Mouse (Mus musculus): ENCODE results near the gene Dnttip1. TPM values are rescaled to one million over a fixed set of nuclear protein-coding genes. Genes with fewer than 3 reads are reported as not detected.

The Dnttip1 gene
- 13.0 TPM for polyA plus RNA-seq (2017; shearing (Covaris generic))

DNA sequence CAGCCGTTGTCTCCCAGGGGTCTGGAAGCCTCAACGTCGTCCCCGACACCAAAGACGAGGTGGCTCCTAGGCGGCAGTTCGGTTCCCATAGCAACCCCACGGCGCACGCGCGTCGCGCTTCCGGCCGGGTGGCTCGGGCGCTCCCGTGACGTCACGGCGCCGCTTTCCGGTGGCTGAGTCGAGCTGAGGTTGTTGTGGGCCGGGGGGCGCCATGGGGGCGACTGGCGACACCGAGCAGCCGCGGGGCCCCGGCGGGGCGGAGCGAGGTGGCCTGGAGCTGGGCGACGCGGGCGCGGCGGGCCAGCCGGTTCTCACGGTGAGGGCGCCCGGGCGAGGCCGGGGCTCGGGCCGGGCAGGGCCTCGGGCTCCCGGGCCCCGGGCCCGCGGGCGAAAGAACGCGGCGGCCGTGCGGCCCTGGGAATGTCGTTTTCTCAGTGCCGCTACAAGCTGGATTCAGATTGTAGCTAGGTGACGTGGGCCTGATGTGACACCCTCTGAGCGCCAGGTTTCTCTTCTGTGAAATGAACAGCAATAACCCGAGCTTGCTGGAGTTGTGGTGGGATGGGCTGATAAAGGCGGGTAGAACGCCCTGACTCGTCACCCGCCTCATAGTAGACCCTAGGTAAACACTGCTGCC lies at the start of gene Dnttip1, which contains the start of gene Wfdc3:
Dnttip1 (plus strand) TSS at position 141 of the 637 bp plus-strand sequence.
Wfdc3 (minus strand) TSS at position 89 of the 637 bp plus-strand sequence.

DNA sequence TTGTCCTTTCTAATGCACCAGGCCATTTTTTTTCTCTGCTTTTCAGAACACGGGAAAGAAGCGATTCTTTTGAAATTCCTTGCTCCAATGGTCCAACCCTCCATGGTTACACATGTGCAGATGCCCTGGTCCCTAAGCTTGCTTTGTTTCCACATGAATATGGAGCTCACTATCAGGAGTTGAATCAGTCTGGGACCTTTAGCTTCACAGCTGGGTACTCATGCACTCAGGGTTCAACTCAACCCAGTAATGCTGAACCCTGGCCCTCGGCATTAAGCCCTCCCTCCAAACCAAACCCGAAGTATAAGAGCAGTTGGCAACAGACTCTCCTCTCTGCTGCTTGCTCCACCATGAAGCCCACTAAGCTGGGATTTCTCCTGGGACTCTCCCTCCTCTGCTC lies 47.6 kb upstream of the Dnttip1 start, which contains the start of gene Spint4:
Spint4 (plus strand) TSS at position 301 of the 400 bp plus-strand sequence.

DNA sequence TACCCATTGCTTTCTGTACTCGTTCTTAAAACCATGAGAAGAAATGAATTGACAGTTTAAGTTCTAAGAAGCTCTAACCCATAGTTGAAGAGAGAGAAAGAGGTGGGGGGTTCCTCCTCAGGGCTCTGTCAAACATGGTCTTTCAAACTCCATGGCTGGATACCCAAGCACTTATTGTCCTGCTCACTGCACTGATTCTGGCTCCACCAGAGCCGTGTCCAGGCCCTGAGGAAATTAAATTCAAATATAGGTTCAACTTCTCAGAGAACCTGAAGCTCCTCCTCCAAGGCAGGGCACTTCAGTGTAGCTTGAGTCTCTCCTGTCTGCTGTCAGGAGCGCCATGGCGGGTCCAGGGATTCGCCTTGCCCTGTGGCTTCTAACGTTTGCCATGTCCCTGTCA lies 30.8 kb upstream of the Dnttip1 start, which contains the start of gene Spint5:
Spint5 (plus strand) TSS at position 301 of the 400 bp plus-strand sequence.

DNA sequence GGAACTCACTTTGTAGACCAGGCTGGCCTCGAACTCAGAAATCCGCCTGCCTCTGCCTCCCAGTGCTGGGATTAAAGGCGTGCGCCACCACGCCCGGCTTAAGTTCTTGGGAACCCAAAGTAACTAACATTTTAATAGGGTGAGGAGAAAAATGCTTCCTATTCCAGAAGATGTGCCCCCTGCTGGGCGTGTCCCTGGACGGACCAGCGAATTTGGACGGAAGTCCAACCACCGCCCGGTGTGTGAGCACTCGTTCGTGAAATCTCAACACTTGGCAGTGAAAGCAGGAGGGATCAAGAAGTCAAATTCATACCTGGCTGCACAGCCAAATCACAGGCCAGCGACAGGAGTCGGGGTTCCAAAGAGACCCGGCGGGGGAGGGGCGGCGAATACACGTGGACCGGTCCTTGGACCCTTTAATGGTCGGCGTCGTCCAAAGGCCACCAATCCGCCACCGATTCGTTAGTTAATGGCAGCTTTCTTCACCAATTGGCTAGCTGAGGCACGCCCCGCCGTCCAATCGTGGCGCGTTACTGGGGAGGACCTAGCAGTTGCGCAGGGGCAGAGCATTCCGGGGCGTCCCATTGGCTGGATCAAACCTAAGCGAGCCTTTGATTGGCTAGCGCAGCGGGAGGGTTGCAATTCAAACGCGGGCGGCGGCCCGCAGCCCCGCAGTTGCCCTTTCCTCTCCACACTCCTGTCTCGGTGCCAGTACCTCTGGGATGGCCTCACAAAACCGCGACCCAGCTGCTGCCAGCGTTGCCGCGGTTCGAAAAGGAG lies 23.7 kb downstream of the Dnttip1 start, which contains the start of gene Ube2c:
Ube2c (plus strand) TSS at position 641 of the 780 bp plus-strand sequence.

GRCm38 (mm10) chr2:164779481-164780086 lies 33.8 kb downstream of the Dnttip1 start, which contains the start of gene Tnnc2:
Gene Tnnc2 (minus strand): TSS chr2:164779967.

DNA sequence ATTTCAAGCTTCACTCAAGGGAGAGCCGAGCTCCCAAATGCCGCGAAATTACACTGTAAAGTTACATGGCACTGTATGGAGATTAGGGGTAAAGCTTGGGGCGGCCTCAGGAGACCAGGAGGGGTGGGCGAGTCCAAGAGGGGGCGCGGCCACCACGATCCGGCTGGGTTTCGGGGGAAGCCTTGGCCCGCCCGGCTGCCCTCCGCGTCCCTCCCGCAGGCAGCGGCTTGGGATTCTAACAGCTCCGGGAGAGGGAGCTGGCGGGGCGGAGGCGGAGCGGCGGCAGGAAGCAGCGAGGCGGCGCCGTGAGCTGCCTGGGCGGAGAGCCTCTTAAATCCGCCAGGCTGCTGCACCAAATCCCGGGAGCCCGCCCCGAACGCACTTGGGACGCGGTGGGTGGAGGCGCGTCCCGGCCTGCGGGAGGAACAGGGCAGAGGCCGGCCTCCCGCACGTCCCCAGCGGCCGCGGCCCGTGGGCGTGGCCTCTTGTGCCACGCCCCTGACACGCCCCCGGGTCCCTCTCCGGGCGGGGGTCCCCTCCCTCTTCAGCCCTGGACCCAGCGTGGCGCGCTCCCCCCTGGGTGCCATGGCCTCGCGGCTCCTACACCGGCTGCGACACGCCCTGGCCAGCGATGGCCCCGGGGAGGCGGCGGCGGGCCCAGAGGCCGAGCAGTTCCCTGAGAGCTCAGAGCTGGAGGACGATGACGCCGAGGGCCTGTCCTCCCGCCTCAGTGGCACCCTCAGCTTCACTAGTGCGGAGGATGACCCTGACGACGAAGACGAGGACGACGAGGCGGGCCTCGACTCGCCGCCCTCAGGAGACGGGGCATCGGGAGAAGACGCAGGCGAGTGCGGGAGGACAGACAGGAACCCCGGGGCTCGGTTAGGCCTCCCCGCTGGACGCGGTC lies 40.0 kb downstream of the Dnttip1 start, which contains the start of gene Snx21:
Snx21 (plus strand) TSS at position 343 of the 907 bp plus-strand sequence.

DNA sequence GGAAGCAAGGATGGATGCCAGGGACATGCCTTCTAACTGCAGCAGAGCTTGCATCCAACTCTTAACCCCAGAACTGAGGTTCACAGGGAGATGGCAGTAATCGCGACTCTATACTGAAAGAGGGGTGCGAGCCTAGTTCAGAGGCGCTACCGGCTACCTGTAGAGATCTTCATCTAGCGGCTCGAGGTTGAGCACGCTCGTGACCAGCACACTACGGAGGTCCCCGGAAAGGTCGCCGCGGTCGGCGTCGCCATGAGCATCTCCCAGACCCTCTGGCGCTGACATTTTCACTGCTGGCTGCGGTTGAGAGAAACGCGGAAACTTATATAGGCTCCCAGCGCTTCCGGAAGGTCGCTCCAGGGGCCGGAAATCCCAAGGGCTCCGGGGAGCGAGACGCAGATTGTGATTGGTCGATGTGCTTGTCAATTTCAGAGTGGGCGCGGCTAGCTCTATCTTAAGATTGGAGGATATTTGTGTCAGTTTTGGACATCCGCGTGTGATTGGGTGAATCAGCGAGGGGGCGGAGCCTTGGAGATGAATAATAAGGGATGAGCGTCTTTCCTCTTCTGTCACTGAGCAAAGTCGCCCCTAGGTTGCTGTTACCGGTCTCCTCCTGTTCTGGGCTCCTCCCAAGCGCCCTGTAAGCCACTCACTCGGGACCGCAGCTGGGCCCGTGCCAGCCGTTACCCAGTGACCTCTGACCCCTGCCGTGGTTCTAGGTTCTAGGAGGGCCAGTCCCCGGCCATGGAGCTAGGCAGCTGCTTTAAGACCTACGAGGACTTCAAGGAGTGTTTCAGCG lies 58.9 kb downstream of the Dnttip1 start, which contains the start of the genes Acot8 and Zswim3:
Acot8 (minus strand) TSS at position 350 of the 799 bp plus-strand sequence.
Zswim3 (plus strand) TSS at position 566 of the 799 bp plus-strand sequence.

Other genes starting within 250 kb of the Dnttip1 start
- 37.1 TPM for gene Pigt, start 248.5 kb upstream of the Dnttip1 start, polyA plus RNA-seq (2017; shearing (Covaris generic))
- gene Wfdc2, start 183.6 kb upstream of the Dnttip1 start, polyA plus RNA-seq (2017; shearing (Covaris generic)): 5.5 TPM
- gene Spint3, start 172.5 kb upstream of the Dnttip1 start, polyA plus RNA-seq (2017; shearing (Covaris generic)): not detected
- not detected for gene Wfdc6a, start 160.5 kb upstream of the Dnttip1 start, polyA plus RNA-seq (2017; shearing (Covaris generic))
- not detected for gene Eppin, start 152.4 kb upstream of the Dnttip1 start, polyA plus RNA-seq (2017; shearing (Covaris generic))
- gene Wfdc6b, start 132.5 kb upstream of the Dnttip1 start, polyA plus RNA-seq (2017; shearing (Covaris generic)): not detected
- gene Wfdc8, start 132.4 kb upstream of the Dnttip1 start, polyA plus RNA-seq (2017; shearing (Covaris generic)): not detected
- gene Wfdc16, start 107.2 kb upstream of the Dnttip1 start, polyA plus RNA-seq (2017; shearing (Covaris generic)): not detected
- not detected for gene Wfdc10, start 89.9 kb upstream of the Dnttip1 start, polyA plus RNA-seq (2017; shearing (Covaris generic))
- gene Wfdc9, start 89.4 kb upstream of the Dnttip1 start, polyA plus RNA-seq (2017; shearing (Covaris generic)): not detected
- gene Wfdc11, start 71.9 kb upstream of the Dnttip1 start, polyA plus RNA-seq (2017; shearing (Covaris generic)): not detected
- not detected for gene Wfdc13, start 60.9 kb upstream of the Dnttip1 start, polyA plus RNA-seq (2017; shearing (Covaris generic))
- not detected for gene Spint4, start 47.5 kb upstream of the Dnttip1 start, polyA plus RNA-seq (2017; shearing (Covaris generic))
- gene Spint5, start 30.7 kb upstream of the Dnttip1 start, polyA plus RNA-seq (2017; shearing (Covaris generic)): not detected
- gene Wfdc3, start 52 bp upstream of the Dnttip1 start, polyA plus RNA-seq (2017; shearing (Covaris generic)): not detected
- gene Ube2c, start 23.9 kb downstream of the Dnttip1 start, polyA plus RNA-seq (2017; shearing (Covaris generic)): 18.4 TPM
- gene Tnnc2, start 34.0 kb downstream of the Dnttip1 start, polyA plus RNA-seq (2017; shearing (Covaris generic)): not detected
- 8.1 TPM for gene Snx21, start 39.8 kb downstream of the Dnttip1 start, polyA plus RNA-seq (2017; shearing (Covaris generic))
- gene Acot8, start 58.9 kb downstream of the Dnttip1 start, polyA plus RNA-seq (2017; shearing (Covaris generic)): 42.7 TPM
- gene Zswim3, start 59.1 kb downstream of the Dnttip1 start, polyA plus RNA-seq (2017; shearing (Covaris generic)): 9.2 TPM
- gene Zswim1, start 76.7 kb downstream of the Dnttip1 start, polyA plus RNA-seq (2017; shearing (Covaris generic)): 26.5 TPM
- 0.60 TPM for gene Spata25, start 82.6 kb downstream of the Dnttip1 start, polyA plus RNA-seq (2017; shearing (Covaris generic))
- 202 TPM for gene Ctsa, start 86.9 kb downstream of the Dnttip1 start, polyA plus RNA-seq (2017; shearing (Covaris generic))
- gene Neurl2, start 87.5 kb downstream of the Dnttip1 start, polyA plus RNA-seq (2017; shearing (Covaris generic)): 1.9 TPM
- gene Pltp, start 111.7 kb downstream of the Dnttip1 start, polyA plus RNA-seq (2017; shearing (Covaris generic)): 0.87 TPM
- gene Pcif1, start 133.3 kb downstream of the Dnttip1 start, polyA plus RNA-seq (2017; shearing (Covaris generic)): 123 TPM
- 45.3 TPM for gene Zfp335, start 165.8 kb downstream of the Dnttip1 start, polyA plus RNA-seq (2017; shearing (Covaris generic))
- 13.8 TPM for gene Mmp9, start 194.8 kb downstream of the Dnttip1 start, polyA plus RNA-seq (2017; shearing (Covaris generic))
- 0.28 TPM for gene Slc12a5, start 214.8 kb downstream of the Dnttip1 start, polyA plus RNA-seq (2017; shearing (Covaris generic))

Measured in activated CD4-positive, CD25-positive, alpha-beta regulatory T cell, adult 9 weeks (primary cell).